14 mouse cellular contexts compared by ENCODE assay signal in the genomic region with DNA sequence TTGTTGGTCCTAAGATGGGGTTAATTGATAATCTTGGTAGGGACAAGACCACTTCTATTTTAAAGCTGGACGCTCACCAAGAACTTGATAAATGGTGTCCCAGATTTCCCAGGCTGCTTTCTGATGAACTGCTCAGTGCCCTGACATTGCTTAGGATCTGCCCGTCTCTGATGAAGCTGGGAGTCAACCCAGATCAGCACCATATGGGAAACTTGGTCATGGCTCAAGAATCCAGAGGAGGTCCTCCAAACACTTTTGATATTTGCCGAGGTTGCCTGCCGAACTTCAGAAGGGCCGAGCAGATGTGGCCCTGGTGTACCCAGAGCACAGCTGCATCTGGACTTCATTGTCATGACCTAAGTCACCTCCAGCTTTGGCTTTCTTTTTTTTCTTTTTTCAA. TPM values are rescaled to one million over a fixed set of nuclear protein-coding genes. Genes with fewer than 3 reads are reported as not detected.
DNase-seq lines count a peak whose midpoint lies in the region; ATAC-seq and TF ChIP-seq lines count a peak whose summit lies in the region.
"Had no signal": no experiment of that assay in that cellular context is flagged by ENCODE, and none has a peak within 500 bp of the region (broad histone marks: within the 10 kb centered on the region; RNA-seq: fewer than 3 reads in every experiment).

No protein-coding gene starts in this region.

- H3K9ac ChIP-seq in kidney, embryonic 16.5 days (replicated peaks; ENCODE audit: low read length): no peak overlapping the region
- no peak overlapping the region for H3K9ac ChIP-seq in forebrain, embryonic 14.5 days (ENCODE audit: low read length)
- H3K9ac ChIP-seq: forebrain, postnatal 0 days; hindbrain, embryonic 13.5 days; liver, embryonic 14.5 days; midbrain, embryonic 12.5 days had no signal

- H3K36me3 ChIP-seq in kidney, embryonic 16.5 days (ENCODE audit: insufficient read depth, low read length): no peaks in the 10 kb centered on the region
- H3K36me3 ChIP-seq in forebrain, embryonic 14.5 days (ENCODE audit: control insufficient read depth, insufficient read depth, low read length): no peaks in the 10 kb centered on the region
- H3K36me3 ChIP-seq: hindbrain, embryonic 13.5 days; midbrain, embryonic 12.5 days had no signal

- H3K27ac ChIP-seq in kidney, embryonic 16.5 days (ENCODE audit: low read length): peak overlapping the region; percentile 74
- no peak overlapping the region for H3K27ac ChIP-seq in forebrain, embryonic 14.5 days (ENCODE audit: low read depth, low read length)
- H3K27ac ChIP-seq: hindbrain, embryonic 13.5 days; layer of hippocampus, adult 2 months; liver, embryonic 14.5 days; midbrain, embryonic 12.5 days had no signal

- H3K4me1 ChIP-seq in kidney, embryonic 16.5 days (ENCODE audit: insufficient read depth, low read length): peaks cover 30% of the 10 kb centered on the region
- H3K4me1 ChIP-seq in forebrain, embryonic 14.5 days (ENCODE audit: control insufficient read depth, insufficient read depth, low read length): no peaks in the 10 kb centered on the region

- no peak overlapping the region for H3K4me3 ChIP-seq in kidney, embryonic 16.5 days (ENCODE audit: low read length)
- no peak overlapping the region for H3K4me3 ChIP-seq in forebrain, embryonic 14.5 days (ENCODE audit: low read depth, low read length)
- H3K4me3 ChIP-seq: hindbrain, embryonic 13.5 days; layer of hippocampus, adult 2 months; midbrain, embryonic 12.5 days had no signal

- ATAC-seq in kidney, embryonic 16.5 days (ENCODE audit: low FRiP score, low TSS enrichment): peak; percentile 55; the same call in 1 of the 2 replicates
- ATAC-seq in forebrain, embryonic 14.5 days: no peak
- ATAC-seq: forebrain, postnatal 0 days had no signal

- H3K9me3 ChIP-seq in kidney, embryonic 16.5 days (ENCODE audit: low read length): no peaks in the 10 kb centered on the region
- H3K9me3 ChIP-seq in forebrain, embryonic 14.5 days (replicated peaks; ENCODE audit: control insufficient read depth, low read length): no peaks in the 10 kb centered on the region
- H3K9me3 ChIP-seq: hindbrain, embryonic 13.5 days; midbrain, embryonic 12.5 days had no signal

- no peak for TF ChIP-seq POLR2A in brain, embryonic 14.5 days (IDR thresholded peaks at IDR 0.05; ENCODE audit: borderline replicate concordance, extremely low read depth, insufficient read depth, insufficient read length, poor library complexity, severe bottlenecking)

- DNase-seq in kidney, postnatal 36 days: no peak
- peak; percentile 13 for DNase-seq in brain, embryonic 14.5 days (ENCODE audit: low read depth)
- peak; percentile 64 for DNase-seq in cerebellum, adult 9-11 months
- DNase-seq in lung, postnatal 36 days: peak; percentile 44
- DNase-seq in forebrain, embryonic 14.5 days (ENCODE audit: low spot score): no peak
- DNase-seq in urinary bladder, postnatal 25 days (ENCODE audit: low spot score): no peak
- DNase-seq: adrenal gland, adult 8-10 months; forebrain, postnatal 0 days; thymus, postnatal 36 days had no signal

- no peak for TF ChIP-seq CTCF in brain, embryonic 14.5 days (IDR thresholded peaks at IDR 0.05; ENCODE audit: borderline replicate concordance, extremely low read depth, insufficient read depth, insufficient read length)

- no peaks in the 10 kb centered on the region for H3K27me3 ChIP-seq in kidney, embryonic 16.5 days (ENCODE audit: insufficient read depth, low read length)
- no peaks in the 10 kb centered on the region for H3K27me3 ChIP-seq in forebrain, embryonic 14.5 days (replicated peaks; ENCODE audit: control insufficient read depth, insufficient read depth, low read length)
- H3K27me3 ChIP-seq: hindbrain, embryonic 13.5 days; midbrain, embryonic 12.5 days had no signal

- no peak overlapping the region for H3K4me2 ChIP-seq in kidney, embryonic 16.5 days (replicated peaks; ENCODE audit: low read depth, low read length)
- H3K4me2 ChIP-seq in forebrain, embryonic 14.5 days (ENCODE audit: low read length): no peak overlapping the region
- H3K4me2 ChIP-seq: hindbrain, embryonic 13.5 days; midbrain, embryonic 12.5 days had no signal

- WGBS in kidney, embryonic 16.5 days: 58% methylated on average over 5 of the region's 5 CpGs
- 94% methylated on average over 5 of the region's 5 CpGs for WGBS in forebrain, embryonic 14.5 days

RNA-seq across cellular contexts. Expression of a gene that starts 51.4 kb away (rescaled TPM):
- 41.6 and 48.3 TPM in 2 replicates for polyA plus RNA-seq in kidney, embryonic 16.5 days (2015; fragmentation: Nextera tagmentation; extraction: Ambion mirVana)
- polyA plus RNA-seq in brain, embryonic 14.5 days (2012; rRNA removed): 6.2 and 9.7 TPM in 2 replicates
- polyA plus RNA-seq in forebrain, embryonic 14.5 days (2014; fragmentation: Nextera tagmentation; extraction: Ambion mirVana): 5.0 and 7.0 TPM in 2 replicates

Comparison
In these comparisons a context has a peak if more than half of its experiments do, and no peak if none do; other contexts are left out.
1. DNase-seq: peak in brain, embryonic 14.5 days (single experiment), cerebellum, adult 9-11 months (single experiment) and lung, postnatal 36 days (single experiment); none in kidney, postnatal 36 days (0 of 2), forebrain, embryonic 14.5 days (single experiment) and urinary bladder, postnatal 25 days (single experiment).